10 mouse cellular contexts compared by ENCODE assay signal in genomic region chr2:165387370-165387769, GRCm38 (mm10). TPM values are rescaled to one million over a fixed set of nuclear protein-coding genes. Genes with fewer than 3 reads are reported as not detected.
A peak's percentile ranks its signal among the peaks of the same experiment; 100 is the strongest.
DNase-seq lines count a peak whose midpoint lies in the region; ATAC-seq and TF ChIP-seq lines count a peak whose summit lies in the region.
"Had no signal": no experiment of that assay in that cellular context is flagged by ENCODE, and none has a peak within 500 bp of the region (broad histone marks: within the 10 kb centered on the region; RNA-seq: fewer than 3 reads in every experiment).

No protein-coding gene starts in this region.

- peak overlapping the region; percentile 84 for H3K4me2 ChIP-seq in heart, embryonic 12.5 days
- H3K4me2 ChIP-seq in forebrain, embryonic 16.5 days (ENCODE audit: low read length) = peak overlapping the region; percentile 87
- peak overlapping the region; percentile 72 for H3K4me2 ChIP-seq in liver, postnatal 0 days (ENCODE audit: low read depth, low read length)

- no peak for DNase-seq in heart, adult 18-20 months
- DNase-seq in ES-E14 (ENCODE audit: low read depth, low spot score) = no peak
- no peak for DNase-seq in liver, postnatal 0 days
- DNase-seq in thymus, adult 2 months = no peak
- DNase-seq in cerebellum, postnatal 4 days (ENCODE audit: low spot score in 2 of 2) = no peak
- DNase-seq in B cell, adult 2 months = no peak

- peaks cover 25% of the 10 kb centered on the region for H3K4me1 ChIP-seq in heart, embryonic 12.5 days (replicated peaks)
- H3K4me1 ChIP-seq in ES-E14 (ENCODE audit: control insufficient read depth in 2 of 2, insufficient read depth in 2 of 2, low read length in 2 of 2, poor library complexity in 1 of 2) = peaks cover 0 to 3% of the 10 kb centered on the region in 2 experiments; a peak in 1 of 4 replicates
- H3K4me1 ChIP-seq in forebrain, embryonic 16.5 days (replicated peaks; ENCODE audit: control insufficient read depth, insufficient read depth, low read length) = peaks cover 13% of the 10 kb centered on the region
- H3K4me1 ChIP-seq in liver, postnatal 0 days (ENCODE audit: insufficient read depth) = peaks cover 3% of the 10 kb centered on the region
- no peaks in the 10 kb centered on the region for H3K4me1 ChIP-seq in thymus, adult 2 months (replicated peaks; ENCODE audit: control insufficient read depth, insufficient read depth, low read length)

- no peak for TF ChIP-seq EP300 in liver, postnatal 0 days (IDR thresholded peaks at IDR 0.05; ENCODE audit: low read depth)

- WGBS in heart, embryonic 12.5 days = 14% methylated on average over 4 of the region's 4 CpGs
- WGBS in forebrain, embryonic 16.5 days = 4% methylated on average over 4 of the region's 4 CpGs
- 34% methylated on average over 4 of the region's 4 CpGs for WGBS in liver, postnatal 0 days (ENCODE audit: insufficient replicate concordance)
- WGBS in thymus, adult 2 months = 71% methylated on average over 4 of the region's 4 CpGs

- peak overlapping the region; percentile 86 for H3K27ac ChIP-seq in heart, embryonic 12.5 days (ENCODE audit: poor library complexity, severe bottlenecking)
- H3K27ac ChIP-seq in ES-E14 (ENCODE audit: insufficient read depth, low read depth, low read length, poor library complexity, severe bottlenecking) = no peak overlapping the region
- H3K27ac ChIP-seq in forebrain, embryonic 16.5 days (ENCODE audit: low read length) = peak overlapping the region; percentile 95
- H3K27ac ChIP-seq in liver, postnatal 0 days (ENCODE audit: low read depth) = no peak overlapping the region
- H3K27ac ChIP-seq in thymus, adult 2 months (ENCODE audit: control insufficient read depth, insufficient read depth, low read length) = no peak overlapping the region

- no peaks in the 10 kb centered on the region for H3K27me3 ChIP-seq in heart, embryonic 12.5 days (replicated peaks)
- no peaks in the 10 kb centered on the region for H3K27me3 ChIP-seq in forebrain, embryonic 16.5 days (replicated peaks; ENCODE audit: control insufficient read depth, insufficient read depth, low read length)
- no peaks in the 10 kb centered on the region for H3K27me3 ChIP-seq in liver, postnatal 0 days (ENCODE audit: insufficient read depth, low read length)
- no peaks in the 10 kb centered on the region; the same call in 1 of the 2 replicates for H3K27me3 ChIP-seq in thymus, adult 2 months (ENCODE audit: control insufficient read depth, insufficient read depth, low read length)

- 0 out of 2 replicates have a peak, but pooled peaks cover 6% of the 10 kb centered on the region for H3K9me3 ChIP-seq in heart, embryonic 12.5 days (replicated peaks)
- H3K9me3 ChIP-seq in ES-E14 (ENCODE audit: control insufficient read depth, insufficient read depth, low read depth, low read length) = no peaks in the 10 kb centered on the region
- H3K9me3 ChIP-seq in forebrain, embryonic 16.5 days (ENCODE audit: control insufficient read depth, low read length) = no peaks in the 10 kb centered on the region
- H3K9me3 ChIP-seq in liver, postnatal 0 days (ENCODE audit: low read length) = no peaks in the 10 kb centered on the region

- no peak for TF ChIP-seq CTCF in liver, postnatal 0 days (IDR thresholded peaks at IDR 0.05; ENCODE audit: low read depth)
- TF ChIP-seq CTCF in thymus, adult 2 months (IDR thresholded peaks at IDR 0.05; ENCODE audit: borderline replicate concordance, control insufficient read depth, extremely low read depth, insufficient read depth, low read length, poor library complexity) = no peak

- H3K9ac ChIP-seq in heart, embryonic 12.5 days = peak overlapping the region; percentile 91
- H3K9ac ChIP-seq in ES-E14 (ENCODE audit: insufficient read depth, low read depth, low read length, poor library complexity, severe bottlenecking) = peak overlapping the region; percentile 66; the same call in 1 of the 2 replicates
- H3K9ac ChIP-seq in forebrain, embryonic 16.5 days (replicated peaks; ENCODE audit: low read depth, low read length) = peak overlapping the region; percentile 98
- peak overlapping the region; percentile 65 for H3K9ac ChIP-seq in liver, postnatal 0 days (replicated peaks)

- no peak for TF ChIP-seq POLR2A in thymus, adult 2 months (IDR thresholded peaks at IDR 0.05; ENCODE audit: control insufficient read depth, extremely low read depth, insufficient read depth, low read length, poor library complexity)

- in situ Hi-C loops in ES-E14 (cut with MboI; ENCODE audit: low sequenced_read_pairs in 2 of 2, unreplicated experiment in 2 of 2) = no loop called here

- no peak for ATAC-seq in heart, embryonic 12.5 days (ENCODE audit: insufficient number of reproducible peaks, low FRiP score)
- ATAC-seq in forebrain, embryonic 16.5 days = no peak
- ATAC-seq in liver, postnatal 0 days = no peak

- peaks cover 45% of the 10 kb centered on the region for H3K36me3 ChIP-seq in heart, embryonic 12.5 days
- H3K36me3 ChIP-seq in ES-E14 (ENCODE audit: control insufficient read depth, insufficient read depth, low read length, poor library complexity, severe bottlenecking) = peaks cover 10% of the 10 kb centered on the region; the same call in 1 of the 2 replicates
- peaks cover 32% of the 10 kb centered on the region for H3K36me3 ChIP-seq in forebrain, embryonic 16.5 days (ENCODE audit: control insufficient read depth, insufficient read depth)
- H3K36me3 ChIP-seq in liver, postnatal 0 days (replicated peaks; ENCODE audit: insufficient read depth, low read length) = peaks cover 14% of the 10 kb centered on the region
- H3K36me3 ChIP-seq in thymus, adult 2 months (ENCODE audit: control insufficient read depth, insufficient read depth, low read length) = no peaks in the 10 kb centered on the region

- H3K4me3 ChIP-seq in heart, embryonic 12.5 days = peak overlapping the region; percentile 94
- H3K4me3 ChIP-seq in ES-E14 (ENCODE audit: insufficient read depth in 1 of 2, low read depth in 1 of 2, low read length in 2 of 2, poor library complexity in 1 of 2, severe bottlenecking in 1 of 2) = peak overlapping the region; percentile 67 to 70
- H3K4me3 ChIP-seq in forebrain, embryonic 16.5 days (replicated peaks; ENCODE audit: low read length) = peak overlapping the region; percentile 96
- H3K4me3 ChIP-seq in liver, postnatal 0 days (ENCODE audit: low read depth, low read length) = peak overlapping the region; percentile 58
- no peak overlapping the region for H3K4me3 ChIP-seq in thymus, adult 2 months (ENCODE audit: control insufficient read depth, insufficient read depth, low read length)

TF ChIP-seq in ES-E14, 5 proteins besides CTCF, POLR2A, EP300 and RAD21:
- TF ChIP-seq ZNF384 (IDR thresholded peaks at IDR 0.05; ENCODE audit: low read depth, low read length) = no peak
- no peak for TF ChIP-seq ZC3H11A (IDR thresholded peaks at IDR 0.05; ENCODE audit: borderline replicate concordance, low read depth, low read length)
- TF ChIP-seq MAFK (IDR thresholded peaks at IDR 0.05; ENCODE audit: insufficient read depth, low read depth, low read length) = no peak
- TF ChIP-seq CHD2 (IDR thresholded peaks at IDR 0.05; ENCODE audit: low read depth, low read length) = no peak
- no peak for TF ChIP-seq HCFC1 (IDR thresholded peaks at IDR 0.05; ENCODE audit: borderline replicate concordance, insufficient read depth, low read length)

RNA-seq across cellular contexts. Expression of gene Zfp334, which starts 0.7 kb away (rescaled TPM):
- polyA plus RNA-seq in heart, embryonic 12.5 days (2016; fragmentation: Nextera tagmentation; extraction: Ambion mirVana) = 9.7 and 10.1 TPM in 2 replicates
- total RNA-seq in heart, adult 18-20 months (2021) = 1 to 10 TPM; 2.3 to 2.5 TPM
- 4.5 and 6.5 TPM in 2 replicates for total RNA-seq in ES-E14 (2012; rRNA removed)
- polyA plus RNA-seq in forebrain, embryonic 16.5 days (2015; fragmentation: Nextera tagmentation; extraction: Ambion mirVana) = 12.3 and 13.4 TPM in 2 replicates
- 1.2 and 1.5 TPM in 2 replicates for polyA plus RNA-seq in liver, postnatal 0 days (2015; fragmentation: Nextera tagmentation; extraction: Ambion mirVana)
- polyA plus RNA-seq in thymus, adult 2 months (2012; rRNA removed) = 0.23 and 0.31 TPM in 2 replicates
- total RNA-seq: CH12.LX; common myeloid progenitor, adult 5-6 weeks had no signal

RNA-seq across cellular contexts. Expression of gene Ocstamp, which starts 12.8 kb away (rescaled TPM):
- 0.11 TPM in 1 of 2 replicates, not detected in the other for polyA plus RNA-seq in heart, embryonic 12.5 days (2016; fragmentation: Nextera tagmentation; extraction: Ambion mirVana)
- not detected for total RNA-seq in heart, adult 18-20 months (2021)
- 0.13 and 0.58 TPM in 2 replicates for total RNA-seq in ES-E14 (2012; rRNA removed)
- not detected in 2 replicates for polyA plus RNA-seq in forebrain, embryonic 16.5 days (2015; fragmentation: Nextera tagmentation; extraction: Ambion mirVana)
- polyA plus RNA-seq in liver, postnatal 0 days (2015; fragmentation: Nextera tagmentation; extraction: Ambion mirVana) = 8.1 and 13.0 TPM in 2 replicates
- 0.37 and 0.44 TPM in 2 replicates for polyA plus RNA-seq in thymus, adult 2 months (2012; rRNA removed)
- total RNA-seq: CH12.LX; common myeloid progenitor, adult 5-6 weeks had no signal

RNA-seq across cellular contexts. Expression of gene Zfp663, which starts 18.8 kb away (rescaled TPM):
- 0.08 TPM in 1 of 2 replicates, not detected in the other for polyA plus RNA-seq in heart, embryonic 12.5 days (2016; fragmentation: Nextera tagmentation; extraction: Ambion mirVana)
- total RNA-seq in heart, adult 18-20 months (2021) = not detected
- total RNA-seq in ES-E14 (2012; rRNA removed) = 0.37 TPM in 1 of 2 replicates, not detected in the other
- 6.3 and 6.6 TPM in 2 replicates for polyA plus RNA-seq in forebrain, embryonic 16.5 days (2015; fragmentation: Nextera tagmentation; extraction: Ambion mirVana)
- polyA plus RNA-seq in liver, postnatal 0 days (2015; fragmentation: Nextera tagmentation; extraction: Ambion mirVana) = not detected in 2 replicates
- polyA plus RNA-seq in thymus, adult 2 months (2012; rRNA removed) = not detected in 2 replicates
- total RNA-seq: CH12.LX; common myeloid progenitor, adult 5-6 weeks had no signal

Comparison
In these comparisons a context has a peak if more than half of its experiments do, and no peak if none do; other contexts are left out.
1. H3K27ac ChIP-seq: peak in heart, embryonic 12.5 days (single experiment) and forebrain, embryonic 16.5 days (single experiment); none in ES-E14 (single experiment), liver, postnatal 0 days (single experiment) and thymus, adult 2 months (single experiment).
2. Peak in every context shown above with its lines, with median percentiles within 50 percentile points of each other: H3K4me2 ChIP-seq and H3K9ac ChIP-seq.